Mouse (Mus musculus): ENCODE results near the gene Zfp235. TPM values are rescaled to one million over a fixed set of nuclear protein-coding genes. Genes with fewer than 3 reads are reported as not detected.

Gene Zfp235
- 6.9 TPM for total RNA-seq (2023)

DNA sequence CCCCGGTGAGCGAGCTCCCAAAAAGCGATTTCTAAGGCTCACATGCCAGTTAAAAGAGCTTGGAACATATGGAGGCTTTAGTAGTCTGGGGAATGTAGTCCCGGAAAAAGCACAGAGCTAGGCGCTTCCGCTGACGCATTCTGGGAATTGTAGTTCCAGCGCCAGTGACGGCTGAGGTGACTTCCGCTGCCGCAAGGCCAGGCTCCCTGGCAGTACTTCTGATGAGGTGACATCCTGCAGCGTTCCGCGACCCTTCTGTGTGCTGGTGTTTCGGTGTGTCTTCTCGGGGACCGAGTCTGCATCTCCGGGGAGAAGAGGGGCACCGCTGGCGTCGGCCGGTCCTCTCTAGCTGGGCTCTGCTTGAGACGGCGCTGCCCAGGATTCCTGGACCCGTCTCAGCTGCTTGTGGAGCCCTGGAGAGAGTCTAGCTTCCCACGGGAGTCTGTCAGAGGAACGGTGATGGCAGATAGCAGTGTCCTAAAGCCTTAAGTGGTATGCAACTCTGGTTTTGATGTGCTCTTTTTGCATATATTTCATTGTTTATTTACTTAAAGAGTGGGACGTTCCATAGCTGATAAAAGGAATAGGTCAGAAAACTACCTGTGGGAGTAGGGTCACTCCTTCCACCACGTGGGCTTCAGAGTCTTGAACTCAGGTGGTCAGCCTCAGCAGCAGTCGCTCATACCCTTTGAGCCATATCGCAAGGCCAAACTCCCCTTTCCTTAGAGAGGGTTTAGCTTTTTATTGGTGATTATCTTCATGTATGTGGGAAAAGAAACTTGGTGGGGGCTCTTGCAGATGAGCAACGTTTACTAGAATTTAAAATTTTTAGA is at the start of gene Zfp235:
TSS of gene Zfp235 (plus strand) at position 174 of the 833 bp plus-strand sequence.

GRCm38 (mm10) chr7:24112156-24112856 is 21.7 kb upstream of the Zfp235 start, which contains the start of gene Zfp112:
TSS of gene Zfp112 (plus strand) at chr7:24112314.

DNA sequence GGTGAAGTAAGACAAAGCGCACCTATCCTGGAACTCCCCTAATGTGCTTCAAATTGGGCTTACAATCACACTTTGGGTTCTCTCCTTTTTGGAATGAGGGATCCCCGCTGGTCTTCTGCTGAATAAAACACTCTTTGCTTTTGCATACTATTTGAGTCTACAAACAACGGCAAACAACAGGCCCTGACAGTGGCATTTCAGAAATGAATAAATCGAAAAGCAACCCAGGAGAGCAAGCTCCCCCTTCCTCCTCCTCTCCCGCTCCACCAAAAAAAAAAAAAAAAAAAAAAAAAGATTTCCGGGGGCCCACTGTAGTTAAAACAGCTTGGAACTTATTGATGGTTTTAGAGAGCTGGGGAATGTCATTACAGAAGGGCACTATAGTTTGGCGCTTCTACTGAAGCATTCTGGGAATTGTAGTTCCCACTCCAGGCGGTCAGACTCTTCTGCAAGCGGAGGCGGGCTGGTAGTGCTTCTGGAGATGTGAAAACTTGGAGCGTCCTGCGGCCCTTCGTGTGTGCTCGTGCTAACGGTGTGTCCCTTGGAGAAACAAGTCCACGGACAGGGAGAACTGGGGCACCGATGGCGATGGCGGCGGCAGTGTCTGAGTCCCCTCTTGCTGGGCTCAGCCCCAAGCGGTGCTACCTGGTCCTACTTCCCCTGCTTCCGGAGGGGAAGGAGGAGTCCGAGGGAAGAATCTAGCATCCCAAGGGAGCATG is 40.8 kb downstream of the Zfp235 start, which contains the start of gene Zfp114:
TSS of gene Zfp114 (plus strand) at position 443 of the 719 bp plus-strand sequence.

Other genes starting within 250 kb of the Zfp235 start
- not detected for gene Vmn1r178, start 242.2 kb upstream of the Zfp235 start, total RNA-seq (2023)
- gene Vmn1r179, start 207.2 kb upstream of the Zfp235 start, total RNA-seq (2023), result not detected
- gene Vmn1r180, start 183.5 kb upstream of the Zfp235 start, total RNA-seq (2023), result not detected
- gene Vmn1r181, start 159.6 kb upstream of the Zfp235 start, total RNA-seq (2023), result not detected
- gene V1rd19, start 132.5 kb upstream of the Zfp235 start, total RNA-seq (2023), result not detected
- gene Vmn1r183, start 80.9 kb upstream of the Zfp235 start, total RNA-seq (2023), result not detected
- 32.1 TPM for gene Zfp180, start 52.2 kb upstream of the Zfp235 start, total RNA-seq (2023)
- 2.5 TPM for gene Zfp112, start 21.9 kb upstream of the Zfp235 start, total RNA-seq (2023)
- not detected for gene Zfp114, start 40.9 kb downstream of the Zfp235 start, total RNA-seq (2023)
- 0.77 TPM for gene Zfp111, start 77.3 kb downstream of the Zfp235 start, total RNA-seq (2023)
- gene Zfp109, start 103.4 kb downstream of the Zfp235 start, total RNA-seq (2023), result 2.3 TPM
- not detected for gene Zfp108, start 120.6 kb downstream of the Zfp235 start, total RNA-seq (2023)
- gene Zfp93, start 136.3 kb downstream of the Zfp235 start, total RNA-seq (2023), result 0.98 TPM
- 11.3 TPM for gene Zfp61, start 167.1 kb downstream of the Zfp235 start, total RNA-seq (2023)
- gene Zfp94, start 182.5 kb downstream of the Zfp235 start, total RNA-seq (2023), result 5.2 TPM
- gene Tescl, start 199.8 kb downstream of the Zfp235 start, total RNA-seq (2023), result not detected
- not detected for gene Lypd5, start 215.0 kb downstream of the Zfp235 start, total RNA-seq (2023)
- 205 TPM for gene Kcnn4, start 236.1 kb downstream of the Zfp235 start, total RNA-seq (2023)